Mouse (Mus musculus) retina, postnatal 7 days (tissue): Measurements from ENCODE around the gene Parp9.
"Not testable (repeated sequence)": the region's sequence is repeated elsewhere in the genome, so short reads cannot be mapped to it uniquely, and the experiment has no call there.

ENCODE experiments used
- DNase-seq: peaks from one replicate; pipeline ENCODE4 v3.0.0-alpha.2; 2012; ENCODE audit warnings: low read depth, low spot score

Parp9 gene

DNA sequence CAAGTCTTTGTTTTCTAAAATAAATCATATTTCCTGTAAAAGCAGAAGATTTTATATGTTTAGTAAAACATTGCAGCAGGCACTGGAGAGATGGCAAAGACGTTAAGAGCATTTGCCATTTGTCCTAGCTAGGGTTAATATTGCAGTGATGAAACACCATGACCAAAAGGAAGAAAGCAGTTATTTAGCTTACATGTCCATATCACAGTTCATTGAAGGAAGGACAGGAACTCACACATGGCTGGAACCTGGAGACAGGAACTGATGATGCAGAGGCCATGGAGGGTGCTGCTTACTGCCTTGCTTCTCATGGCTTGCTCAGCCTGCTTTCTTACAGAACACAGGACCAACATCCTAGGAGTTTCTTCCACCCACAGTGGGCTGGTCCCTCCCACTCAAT is 54.1 kb downstream of the Parp9 start:
- no peak for DNase-seq

DNA sequence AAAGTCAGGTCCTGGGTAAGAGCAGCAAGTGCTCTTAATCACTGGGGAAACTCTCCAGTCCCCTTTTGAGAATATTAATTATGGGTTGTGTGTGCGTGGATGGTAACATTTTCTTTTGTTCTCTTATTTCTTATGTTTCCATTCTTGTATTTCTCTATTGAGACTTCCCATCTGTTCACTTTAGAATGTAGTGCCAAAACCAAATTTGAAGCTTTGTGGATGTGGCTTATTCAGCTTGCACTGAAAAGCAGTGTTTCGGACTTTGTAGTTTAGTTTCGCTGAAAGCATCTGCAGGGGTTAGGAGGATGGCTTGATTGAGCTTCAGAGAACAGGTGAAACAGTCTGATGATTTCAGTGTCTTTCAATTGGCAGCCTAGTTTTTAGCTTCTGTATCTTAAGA is 55.0 kb downstream of the Parp9 start:
- no peak for DNase-seq

DNA sequence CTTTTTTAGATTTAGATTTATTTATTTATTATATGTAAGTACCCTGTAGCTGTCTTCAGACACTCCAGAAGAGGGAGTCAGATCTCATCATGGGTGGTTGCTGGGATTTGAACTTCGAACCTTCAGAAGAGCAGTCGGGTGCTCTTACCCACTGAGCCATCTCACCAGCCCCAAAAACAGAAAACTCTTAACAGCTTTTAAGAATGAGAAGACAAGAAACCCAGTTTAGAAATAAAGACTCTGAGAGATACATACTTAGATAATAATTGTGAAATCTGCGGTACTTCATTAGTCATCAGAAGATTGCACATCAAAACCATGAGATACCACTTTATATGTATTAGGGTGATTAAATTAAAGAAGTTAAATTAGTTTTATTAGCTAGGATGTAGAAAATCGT is 60.6 kb downstream of the Parp9 start:
- not testable (repeated sequence) for DNase-seq

DNA sequence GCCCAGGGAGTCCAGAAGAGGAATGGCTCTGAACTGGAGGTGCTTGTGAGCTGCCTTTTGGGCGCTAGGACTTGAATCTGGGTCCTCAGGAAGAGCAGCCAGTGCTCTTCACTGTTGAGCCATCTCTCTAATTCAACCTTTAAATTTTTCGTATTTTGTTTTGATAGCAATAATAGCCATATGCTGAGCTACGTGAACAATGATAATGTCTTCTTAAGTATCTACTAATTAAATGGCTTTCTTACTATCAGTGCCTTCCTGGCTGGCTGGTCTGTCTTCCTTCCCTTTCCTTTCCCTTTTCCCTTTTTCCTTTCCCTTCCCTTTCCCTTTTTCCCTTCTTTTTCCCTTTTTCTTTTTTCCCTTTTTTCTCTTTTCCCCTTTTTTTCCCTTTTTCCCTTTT is 70.1 kb downstream of the Parp9 start:
- DNase-seq = no peak

DNA sequence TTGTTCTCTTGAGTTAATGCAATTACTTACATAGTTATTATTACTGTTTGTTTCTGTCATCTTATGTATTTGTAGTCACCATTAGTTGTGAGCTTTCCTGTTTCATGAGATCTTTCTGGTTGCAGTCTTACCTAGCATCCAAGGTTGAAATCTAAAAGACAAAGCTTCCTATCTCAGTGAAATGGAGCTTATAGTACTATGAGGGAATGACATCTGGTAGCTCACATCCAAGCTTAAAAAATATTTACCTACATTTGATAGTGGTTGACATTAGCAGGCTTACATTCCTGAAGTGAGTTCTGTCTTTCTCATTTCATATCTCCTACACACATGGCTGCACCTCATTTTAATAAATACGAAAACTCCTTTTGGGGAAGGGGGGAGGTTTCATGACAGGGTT is 78.1 kb downstream of the Parp9 start:
- no peak for DNase-seq
